Mouse (Mus musculus): ENCODE measurements at regions not wholly inside any gene's neighbourhood (a gene's known extent, or its start where the extent isn't known, plus 50 kb on each side); places are given as distances from the start of the nearest gene placed in this dataset.

DNA sequence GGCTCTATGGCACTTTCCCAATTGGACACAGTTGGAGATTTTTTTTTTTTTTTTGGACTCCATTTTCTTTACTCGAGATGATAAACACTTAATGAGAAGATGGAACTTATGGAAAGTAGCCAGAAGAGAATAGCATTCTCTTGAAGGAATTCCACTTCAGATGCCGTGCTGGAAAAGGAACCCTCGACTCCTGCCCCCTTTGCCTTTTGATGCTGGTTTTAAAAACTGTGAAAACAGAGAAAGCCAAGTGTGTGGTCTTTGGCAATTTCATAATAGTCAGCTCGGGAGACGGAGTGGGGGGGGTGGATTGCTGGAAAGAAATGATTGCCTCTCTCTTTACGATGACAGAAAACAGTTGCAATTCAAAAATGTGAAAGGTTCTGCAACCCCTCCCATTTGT, 429.2 kb downstream of the Fgf9 start:
- no peak for DNase-seq (ENCODE audit: low read depth, low spot score)

DNA sequence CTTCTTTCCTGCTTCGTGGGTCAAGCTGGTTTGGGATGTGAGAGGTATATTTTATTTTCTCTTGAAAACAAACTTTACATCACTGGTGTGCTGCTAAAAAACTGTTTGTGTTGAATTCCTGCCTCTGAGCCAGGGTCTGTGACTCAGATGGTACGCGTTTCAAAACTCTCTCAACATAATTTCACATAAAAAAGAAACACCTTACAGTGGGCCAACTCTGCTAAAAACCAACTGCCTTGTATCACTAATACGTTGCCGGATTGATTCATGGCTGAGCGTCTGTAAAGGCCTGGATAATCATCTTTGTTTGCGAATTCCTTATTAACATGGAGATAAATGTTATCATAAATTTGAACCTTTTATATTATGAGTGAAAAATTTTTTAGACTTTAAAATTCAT, 428.7 kb downstream of the Fgf9 start:
- DNase-seq (ENCODE audit: low read depth, low spot score), result no peak

- DNase-seq (ENCODE audit: low read depth, low spot score), result no peak
Measured at GRCm38 (mm10) chr14:58496902-58497301, 426.6 kb downstream of the Fgf9 start.

DNA sequence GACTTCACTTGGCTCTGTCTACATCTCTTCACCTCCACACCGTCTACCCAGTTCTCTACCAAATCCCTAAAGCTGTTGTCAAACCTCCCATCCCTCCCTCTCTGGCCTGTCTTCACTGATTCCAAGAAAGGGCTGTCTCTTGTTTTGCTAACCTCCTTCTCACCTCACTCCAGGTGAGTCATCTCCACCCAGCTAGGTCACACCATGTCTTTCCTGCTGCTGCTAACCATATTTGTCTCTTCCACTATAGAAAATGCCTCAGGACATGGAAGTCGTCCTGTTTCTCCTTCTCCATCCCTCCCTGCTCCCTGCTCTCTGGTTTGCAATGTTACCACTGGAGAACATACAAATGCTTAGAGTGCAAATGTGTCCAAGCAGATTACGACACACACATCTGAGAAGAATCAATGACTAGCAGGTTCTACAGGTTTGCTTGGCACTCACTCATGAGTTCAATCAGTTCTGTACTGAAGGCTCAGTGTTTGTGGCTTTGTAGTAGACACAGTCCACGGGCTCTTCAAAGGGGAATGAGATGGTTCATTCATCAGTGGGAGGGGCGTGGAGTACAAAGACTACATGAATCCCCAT, 424.1 kb downstream of the Fgf9 start:
- no peak for DNase-seq (ENCODE audit: low read depth, low spot score)

DNA sequence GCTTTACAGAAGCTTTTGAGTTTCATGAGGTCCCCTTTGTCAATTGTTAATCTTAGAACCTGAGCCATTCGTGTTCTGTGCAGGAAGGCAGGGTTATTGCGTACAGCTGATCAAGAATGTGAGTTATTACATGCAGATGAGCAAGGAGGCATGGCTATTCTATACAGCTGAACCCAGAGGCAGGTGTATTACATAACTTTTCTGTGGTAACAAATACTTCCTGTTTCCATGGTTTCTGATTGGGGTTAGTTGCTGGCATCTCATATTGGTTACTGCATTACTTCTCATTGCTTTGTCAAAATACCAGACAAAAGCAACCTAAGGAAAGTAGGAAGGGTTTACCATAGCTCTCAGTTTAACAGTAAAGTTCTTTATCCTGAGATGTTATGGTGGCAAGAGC, 421.8 kb downstream of the Fgf9 start:
- DNase-seq (ENCODE audit: low read depth, low spot score), result no peak

DNA sequence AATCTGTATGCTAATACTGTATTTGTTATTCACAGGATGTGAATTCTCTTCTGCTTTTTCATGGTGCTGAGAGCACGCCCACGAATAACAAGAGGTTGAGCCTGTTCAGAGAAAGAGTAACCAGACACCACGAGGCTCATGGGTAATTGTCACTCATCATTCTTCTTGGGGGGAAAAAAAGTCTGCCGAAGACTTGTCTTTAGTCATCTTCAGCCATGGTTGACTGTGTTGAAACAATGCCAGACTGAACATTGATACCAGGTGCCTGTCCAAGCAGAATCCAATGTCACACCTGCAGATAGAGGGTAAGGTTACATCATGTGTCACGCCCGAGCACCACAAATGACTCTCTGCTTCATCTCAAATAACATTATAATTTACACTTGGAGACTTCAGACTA, 418.5 kb downstream of the Fgf9 start:
- no peak for DNase-seq (ENCODE audit: low read depth, low spot score)

DNA sequence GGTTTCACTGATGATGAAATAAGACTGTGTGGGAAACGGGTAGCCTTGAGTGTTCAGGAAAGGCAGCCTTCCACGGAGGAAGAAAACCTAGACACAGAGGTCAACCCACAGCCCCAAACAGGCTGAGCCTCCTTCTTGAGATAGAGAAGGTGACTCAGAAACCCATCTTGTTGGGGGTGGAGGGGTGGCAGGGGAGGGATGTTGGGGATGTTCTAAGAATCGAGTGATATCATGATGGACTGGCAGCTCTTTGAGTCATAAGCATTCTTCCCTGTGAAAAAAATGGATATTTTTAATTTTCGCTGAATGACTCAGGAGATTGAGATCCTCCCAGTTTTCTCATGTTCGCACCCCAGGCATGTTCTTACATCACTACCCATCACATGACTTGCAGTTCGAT, 417.5 kb downstream of the Fgf9 start:
- no peak for DNase-seq (ENCODE audit: low read depth, low spot score)

GRCm38 (mm10) chr14:58480454-58480853, 410.1 kb downstream of the Fgf9 start:
- no peak for DNase-seq (ENCODE audit: low read depth, low spot score)

GRCm38 (mm10) chr14:58470678-58471077, 400.3 kb downstream of the Fgf9 start:
- DNase-seq (ENCODE audit: low read depth, low spot score), result no peak

GRCm38 (mm10) chr14:58468451-58468850, 398.1 kb downstream of the Fgf9 start:
- no peak for DNase-seq (ENCODE audit: low read depth, low spot score)

- DNase-seq (ENCODE audit: low read depth, low spot score), result no peak
Measured at GRCm38 (mm10) chr14:58467856-58468255, 397.5 kb downstream of the Fgf9 start.

- no peak for DNase-seq (ENCODE audit: low read depth, low spot score)
Measured at GRCm38 (mm10) chr14:58446776-58447354, 376.5 kb downstream of the Fgf9 start.

DNA sequence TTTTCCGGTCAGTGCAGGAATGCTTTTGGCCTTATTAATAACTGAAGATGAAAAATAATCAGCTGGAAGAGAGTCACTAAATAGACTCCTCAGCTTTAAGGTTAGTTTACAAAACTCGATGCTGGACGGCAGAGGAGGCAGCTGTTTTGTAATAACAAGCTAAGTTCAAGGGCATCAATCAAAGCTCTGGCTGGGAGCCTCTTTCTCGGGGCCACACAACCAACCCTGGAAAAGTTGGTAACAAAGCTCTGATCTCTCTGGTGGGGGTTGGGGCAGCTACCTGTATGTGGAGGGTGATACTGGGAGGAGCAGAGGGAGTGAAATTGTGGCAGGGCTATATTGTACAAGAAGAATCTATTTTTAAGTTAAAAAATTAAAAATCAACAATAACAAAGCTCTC, 374.1 kb downstream of the Fgf9 start:
- no peak for DNase-seq (ENCODE audit: low read depth, low spot score)

DNA sequence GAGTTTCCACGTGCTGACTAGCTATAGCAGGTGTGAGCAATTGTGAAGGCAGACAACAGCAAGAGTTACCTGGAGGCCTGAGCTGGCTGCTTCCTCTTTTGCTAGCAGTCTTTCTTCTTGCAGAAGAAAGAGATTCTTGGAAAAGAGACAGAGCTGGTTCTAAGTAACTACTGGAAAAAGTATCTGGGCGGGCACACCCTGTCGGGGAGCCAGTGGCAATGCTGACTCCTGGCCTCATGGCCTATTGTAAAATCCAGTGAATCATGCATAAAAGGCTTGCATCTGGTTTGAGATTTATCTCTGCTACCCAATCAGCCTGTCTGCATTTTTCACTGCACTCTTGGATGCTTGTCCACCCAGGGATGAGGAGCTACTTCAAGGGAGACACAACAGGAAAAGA, 372.2 kb downstream of the Fgf9 start:
- DNase-seq (ENCODE audit: low read depth, low spot score), result no peak

DNA sequence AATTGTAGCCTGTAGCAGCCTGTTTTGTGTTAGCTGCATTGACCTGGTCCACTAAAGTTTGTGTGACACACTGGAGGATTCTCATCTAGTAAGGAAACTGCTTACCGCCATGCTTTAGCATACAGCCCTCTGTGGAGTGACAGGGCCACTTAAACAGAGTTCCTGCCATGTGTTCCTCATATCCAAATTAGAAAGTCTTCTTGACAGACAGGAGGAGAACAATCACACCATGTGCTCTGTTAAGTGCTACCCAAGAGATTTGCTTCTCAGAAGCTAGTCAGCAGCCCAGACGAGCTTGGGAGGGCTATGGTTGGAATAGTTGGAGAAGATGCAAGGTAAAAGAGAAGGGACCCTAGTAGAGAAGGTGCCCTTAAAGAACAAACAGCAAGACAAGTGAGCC, 369.6 kb downstream of the Fgf9 start:
- no peak for DNase-seq (ENCODE audit: low read depth, low spot score)

DNA sequence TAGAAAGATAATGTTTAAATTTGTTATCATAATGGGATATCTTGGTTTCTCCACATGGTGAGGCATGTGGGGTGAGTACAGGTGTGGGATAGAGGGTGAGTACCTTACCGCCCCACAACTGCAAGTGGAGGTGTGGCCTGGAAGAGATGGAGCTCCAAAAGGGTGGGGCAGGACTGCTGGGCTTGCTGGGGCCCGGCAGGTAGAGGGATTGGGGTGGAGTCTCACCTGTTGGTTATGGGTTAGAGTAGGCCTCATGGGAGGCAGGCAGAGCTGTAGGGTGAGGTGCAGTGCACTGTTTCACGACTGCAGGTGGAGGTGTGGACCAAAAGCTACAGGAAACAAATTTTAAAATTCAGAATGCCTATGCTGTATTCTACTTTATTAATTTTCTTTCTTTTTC, 365.7 kb downstream of the Fgf9 start:
- no peak for DNase-seq (ENCODE audit: low read depth, low spot score)

DNA sequence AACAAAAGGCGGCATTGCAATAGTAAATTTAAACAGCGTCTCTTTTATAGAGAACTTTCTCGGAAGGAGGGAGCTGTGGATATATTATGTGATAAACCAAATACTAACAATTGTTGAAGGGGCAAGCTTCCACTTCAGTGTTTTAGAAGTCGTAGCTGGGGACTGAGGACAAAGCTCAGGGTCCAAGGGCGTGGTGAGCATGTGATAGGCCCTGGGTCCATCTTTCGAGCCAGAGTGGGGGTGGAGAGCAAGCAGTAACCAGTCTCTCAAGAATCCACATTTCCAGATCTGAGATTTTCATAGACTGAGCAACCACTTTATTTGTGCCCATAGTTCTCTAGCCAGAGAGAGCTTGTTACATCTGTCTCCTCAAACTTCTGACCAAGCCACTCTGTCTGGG, 356.1 kb downstream of the Fgf9 start:
- no peak for DNase-seq (ENCODE audit: low read depth, low spot score)

- no peak for DNase-seq (ENCODE audit: low read depth, low spot score)
Measured at GRCm38 (mm10) chr14:58421904-58422303, 351.6 kb downstream of the Fgf9 start.

DNA sequence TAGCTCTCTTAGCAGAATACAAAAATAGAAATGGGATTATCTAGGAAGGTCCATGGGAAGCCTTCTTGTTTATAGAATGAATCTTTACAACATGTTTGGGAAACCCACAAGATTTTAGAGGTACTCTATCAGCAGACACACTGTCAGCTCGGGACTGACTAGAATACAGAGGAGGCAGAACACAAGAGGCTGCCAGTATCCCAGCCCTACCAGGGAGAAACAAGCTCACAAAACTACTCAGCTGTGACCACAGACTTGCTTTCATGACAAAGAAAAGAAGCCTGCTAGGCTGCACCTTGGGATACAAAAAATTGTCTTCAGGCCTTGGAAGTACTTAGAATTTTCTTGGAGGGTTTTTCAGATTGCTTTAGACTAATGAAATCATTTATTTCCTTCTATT, 347.2 kb downstream of the Fgf9 start:
- DNase-seq (ENCODE audit: low read depth, low spot score), result no peak

- DNase-seq (ENCODE audit: low read depth, low spot score), result no peak
Measured at GRCm38 (mm10) chr14:58392055-58392726, 321.8 kb downstream of the Fgf9 start.

DNA sequence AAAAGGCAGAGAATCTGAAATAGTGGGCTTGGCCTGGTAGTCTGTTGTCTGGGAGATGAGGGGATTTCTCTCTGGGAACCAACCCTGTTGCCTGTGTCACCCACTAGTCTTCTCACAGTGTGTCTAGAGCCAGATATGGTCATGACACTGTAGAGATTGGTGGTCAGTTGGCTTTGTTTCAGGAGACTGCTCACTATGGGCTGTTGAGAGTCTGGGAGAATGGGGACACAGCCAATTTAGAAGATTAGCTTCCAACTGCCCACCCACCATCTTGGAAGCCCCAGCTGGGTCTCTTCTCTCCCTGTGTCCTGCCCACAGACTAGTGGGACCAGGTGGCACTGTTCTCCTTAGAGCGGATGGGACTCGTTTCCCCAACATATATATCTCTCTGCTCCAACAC, 320.4 kb downstream of the Fgf9 start:
- DNase-seq (ENCODE audit: low read depth, low spot score), result no peak

DNA sequence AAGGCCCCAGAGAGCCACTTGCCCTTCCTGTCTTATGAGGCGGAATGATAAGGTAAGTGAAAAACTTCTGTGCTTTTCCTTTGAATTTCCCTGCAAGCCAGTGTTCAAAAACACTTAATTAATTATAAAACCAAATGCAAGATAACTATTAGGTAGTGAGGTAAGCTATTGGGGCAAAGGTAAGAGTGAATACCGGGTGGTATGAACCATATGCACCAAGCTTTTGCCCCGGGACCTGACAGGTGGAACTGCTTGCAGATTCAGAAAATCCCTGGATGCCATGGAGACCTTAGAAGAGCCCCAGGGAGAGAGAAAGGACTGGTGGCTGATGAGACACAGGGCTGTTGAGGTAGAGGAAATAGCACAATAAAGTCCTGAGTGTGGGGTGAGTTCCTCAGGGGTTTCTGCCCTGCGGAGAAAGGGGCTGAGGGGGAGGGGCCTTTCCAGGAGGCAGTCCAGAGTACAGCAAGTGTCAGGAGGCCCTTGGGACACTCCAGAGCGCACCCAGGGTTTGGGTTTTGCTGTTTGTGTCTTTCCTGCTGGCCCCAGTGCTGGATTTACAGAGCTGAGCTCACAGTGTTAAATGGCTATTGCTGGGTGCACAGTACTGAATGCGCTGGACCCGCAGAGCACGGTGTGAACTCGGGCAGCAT, 317.1 kb downstream of the Fgf9 start:
- DNase-seq (ENCODE audit: low read depth, low spot score), result no peak

- DNase-seq (ENCODE audit: low read depth, low spot score), result no peak
Measured at GRCm38 (mm10) chr14:58375056-58375455, 304.7 kb downstream of the Fgf9 start.
